ENCODE assay signal across 8 mouse cellular contexts in genomic region chr2:34982906-34983698, GRCm38 (mm10). TPM values are rescaled to one million over a fixed set of nuclear protein-coding genes. Genes with fewer than 3 reads are reported as not detected.
DNase-seq lines count a peak whose midpoint lies in the region; ATAC-seq and TF ChIP-seq lines count a peak whose summit lies in the region.

No protein-coding gene starts in this region.

- no peaks in the 10 kb centered on the region for H3K27me3 ChIP-seq in forebrain, embryonic 14.5 days (replicated peaks; ENCODE audit: control insufficient read depth, insufficient read depth, low read length)
- H3K27me3 ChIP-seq in forebrain, postnatal 0 days (ENCODE audit: insufficient read depth, low read length), result no peaks in the 10 kb centered on the region

- WGBS in forebrain, embryonic 14.5 days, result 64% methylated on average over 11 of the region's 11 CpGs
- 63% methylated on average over 11 of the region's 11 CpGs for WGBS in forebrain, postnatal 0 days

- H3K4me2 ChIP-seq in forebrain, embryonic 14.5 days (ENCODE audit: low read length), result no peak overlapping the region
- no peak overlapping the region for H3K4me2 ChIP-seq in forebrain, postnatal 0 days (ENCODE audit: low read depth)

- H3K9ac ChIP-seq in forebrain, embryonic 14.5 days (ENCODE audit: low read length), result no peak overlapping the region
- no peak overlapping the region for H3K9ac ChIP-seq in forebrain, postnatal 0 days

- DNase-seq in forebrain, embryonic 14.5 days (ENCODE audit: low spot score), result peak; percentile 17
- no peak for DNase-seq in forebrain, postnatal 0 days
- DNase-seq in retina, postnatal 1 day, result peak; percentile 15
- DNase-seq in retina, embryonic 14.5 days (ENCODE audit: low spot score), result no peak
- peak; percentile 54 for DNase-seq in kidney, postnatal 10 days
- DNase-seq in yolk sac, embryonic 10.5 days (ENCODE audit: low spot score), result peak; percentile 52
- no peak for DNase-seq in layer of hippocampus, adult 8-10 months (ENCODE audit: low spot score in 2 of 2)
- DNase-seq in right cerebral cortex, postnatal 10 days (ENCODE audit: low spot score in 2 of 2), result no peak

- no peak for ATAC-seq in forebrain, embryonic 14.5 days
- ATAC-seq in forebrain, postnatal 0 days, result no peak

- no peaks in the 10 kb centered on the region for H3K9me3 ChIP-seq in forebrain, embryonic 14.5 days (replicated peaks; ENCODE audit: control insufficient read depth, low read length)
- no peaks in the 10 kb centered on the region for H3K9me3 ChIP-seq in forebrain, postnatal 0 days (ENCODE audit: low read length)

- H3K27ac ChIP-seq in forebrain, embryonic 14.5 days (ENCODE audit: low read depth, low read length), result no peak overlapping the region
- H3K27ac ChIP-seq in forebrain, postnatal 0 days (ENCODE audit: low read depth, low read length), result no peak overlapping the region

- H3K4me3 ChIP-seq in forebrain, embryonic 14.5 days (ENCODE audit: low read depth, low read length), result no peak overlapping the region
- H3K4me3 ChIP-seq in forebrain, postnatal 0 days (ENCODE audit: low read depth, low read length), result no peak overlapping the region

- TF ChIP-seq CTCF in forebrain, postnatal 0 days (IDR thresholded peaks at IDR 0.05; ENCODE audit: low read depth), result no peak

- H3K4me1 ChIP-seq in forebrain, embryonic 14.5 days (ENCODE audit: control insufficient read depth, insufficient read depth, low read length), result 0 out of 2 replicates have a peak, but pooled peaks cover 2% of the 10 kb centered on the region
- H3K4me1 ChIP-seq in forebrain, postnatal 0 days (ENCODE audit: insufficient read depth), result 0 out of 2 replicates have a peak, but pooled peaks cover 5% of the 10 kb centered on the region

- H3K36me3 ChIP-seq in forebrain, embryonic 14.5 days (ENCODE audit: control insufficient read depth, insufficient read depth, low read length), result no peaks in the 10 kb centered on the region
- H3K36me3 ChIP-seq in forebrain, postnatal 0 days (ENCODE audit: insufficient read depth), result no peaks in the 10 kb centered on the region

RNA-seq across cellular contexts. Expression of gene Traf1, which starts 21.5 kb away (rescaled TPM):
- 0.42 and 0.76 TPM in 2 replicates for polyA plus RNA-seq in forebrain, embryonic 14.5 days (2014; fragmentation: Nextera tagmentation; extraction: Ambion mirVana)
- total RNA-seq in forebrain, postnatal 0 days (2014; rRNA removed), result 0.86 and 2.2 TPM in 2 replicates
- polyA plus RNA-seq in forebrain, postnatal 0 days (2015; fragmentation: Nextera tagmentation; extraction: Ambion mirVana), result 1.9 and 2.7 TPM in 2 replicates
- 1 to 10 TPM; 3.5 to 6.1 (median 4.5) TPM for total RNA-seq in layer of hippocampus, adult 8-10 months (2022)

Comparison
In these comparisons a context has a peak if more than half of its experiments do, and no peak if none do; other contexts are left out.
1. DNase-seq: peak in forebrain, embryonic 14.5 days (single experiment), retina, postnatal 1 day (single experiment), kidney, postnatal 10 days (single experiment) and yolk sac, embryonic 10.5 days (single experiment); none in forebrain, postnatal 0 days (single experiment), retina, embryonic 14.5 days (single experiment), layer of hippocampus, adult 8-10 months (0 of 2) and right cerebral cortex, postnatal 10 days (0 of 2).